Mouse (Mus musculus): ENCODE measurements around the gene Frmd4a.
"Not testable (repeated sequence)": the region's sequence is repeated elsewhere in the genome, so short reads cannot be mapped to it uniquely, and the experiment has no call there.

Gene Frmd4a

GRCm38 (mm10) chr2:4335881-4336280 lies 318.4 kb downstream of the Frmd4a start:
- DNase-seq (ENCODE audit: low spot score in 2 of 2) = no peak

DNA sequence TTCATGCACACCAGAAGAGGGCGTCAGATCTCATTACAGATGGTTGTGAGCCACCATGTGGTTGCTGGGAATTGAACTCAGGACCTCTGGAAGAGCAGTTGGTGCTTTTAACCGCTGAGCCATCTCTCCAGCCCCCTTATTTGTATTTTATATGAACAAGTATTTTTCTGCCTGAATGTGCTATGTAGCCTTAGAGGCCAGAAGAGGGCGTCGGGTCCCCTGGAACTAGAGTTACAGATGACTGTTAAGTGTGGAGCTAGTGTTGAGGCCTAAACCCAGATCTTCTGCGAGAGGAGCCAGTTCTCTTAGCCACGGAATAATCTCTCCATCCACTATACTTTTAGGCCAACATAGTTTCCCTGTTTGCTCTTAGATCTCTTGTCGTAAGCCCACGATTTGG lies 320.8 kb downstream of the Frmd4a start:
- not testable (repeated sequence) for DNase-seq (ENCODE audit: low spot score in 2 of 2)

DNA sequence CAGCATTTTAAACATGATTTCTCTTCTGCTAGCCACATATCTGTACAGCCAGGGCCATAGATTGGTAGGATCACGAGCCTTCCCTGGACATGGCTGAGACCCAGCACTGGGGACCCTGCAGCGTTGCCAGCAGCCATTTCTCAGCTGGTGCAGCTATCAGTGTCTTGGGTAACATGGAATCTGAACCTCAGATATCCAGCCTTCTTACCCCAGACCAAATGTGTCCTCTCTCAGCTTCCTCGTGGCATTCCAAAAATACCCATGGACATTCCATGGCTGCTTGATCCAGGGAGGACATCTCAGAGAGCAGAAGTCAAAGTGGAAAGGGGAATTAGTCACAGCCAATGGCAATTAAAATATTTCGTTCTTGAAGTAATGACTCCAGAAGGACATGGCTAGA lies 321.6 kb downstream of the Frmd4a start:
- no peak for DNase-seq (ENCODE audit: low spot score in 2 of 2)

- no peak for DNase-seq (ENCODE audit: low spot score in 2 of 2)
These were observed 322.2 kb downstream of the Frmd4a start for GRCm38 (mm10) chr2:4339530-4340218.

DNA sequence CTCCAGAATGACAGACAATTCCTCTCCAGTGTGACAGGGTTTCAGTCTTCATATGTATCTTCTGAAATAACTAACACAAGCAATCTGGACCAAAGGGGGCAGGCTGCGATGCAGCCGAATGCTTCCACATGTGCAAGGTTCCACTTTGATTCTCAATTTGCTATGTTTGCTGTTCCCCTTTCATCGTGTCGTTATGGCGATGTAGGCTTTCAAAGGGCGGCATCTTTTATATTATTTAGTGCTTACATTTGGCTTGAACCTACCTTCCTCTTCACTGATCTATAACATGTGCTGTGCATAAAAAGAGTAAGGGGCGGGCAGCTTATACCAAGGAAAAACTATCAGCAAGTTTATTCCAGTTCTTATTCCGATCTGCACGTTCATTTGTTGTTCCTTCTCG lies 322.9 kb downstream of the Frmd4a start:
- DNase-seq (ENCODE audit: low spot score in 2 of 2) = no peak

DNA sequence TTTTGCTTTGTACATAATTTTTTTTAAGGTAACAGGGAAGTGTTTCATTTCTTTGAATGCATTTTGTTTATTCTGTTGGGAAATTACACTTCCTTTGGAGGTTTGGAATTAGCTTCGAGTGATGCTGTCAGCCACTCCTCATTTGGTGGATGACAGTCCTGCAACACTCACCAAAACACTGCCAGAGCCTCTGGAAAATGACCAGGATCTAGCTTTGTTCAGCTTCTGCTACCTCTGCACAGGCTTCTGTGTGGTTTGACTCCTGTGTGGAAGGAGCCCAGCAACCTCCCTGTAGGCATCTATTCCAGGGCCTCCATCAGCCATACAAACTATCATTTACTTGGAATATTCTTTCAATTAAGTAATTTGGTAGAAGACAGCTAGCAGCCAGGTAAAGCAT lies 323.6 kb downstream of the Frmd4a start:
- no peak for DNase-seq (ENCODE audit: low spot score in 2 of 2)

DNA sequence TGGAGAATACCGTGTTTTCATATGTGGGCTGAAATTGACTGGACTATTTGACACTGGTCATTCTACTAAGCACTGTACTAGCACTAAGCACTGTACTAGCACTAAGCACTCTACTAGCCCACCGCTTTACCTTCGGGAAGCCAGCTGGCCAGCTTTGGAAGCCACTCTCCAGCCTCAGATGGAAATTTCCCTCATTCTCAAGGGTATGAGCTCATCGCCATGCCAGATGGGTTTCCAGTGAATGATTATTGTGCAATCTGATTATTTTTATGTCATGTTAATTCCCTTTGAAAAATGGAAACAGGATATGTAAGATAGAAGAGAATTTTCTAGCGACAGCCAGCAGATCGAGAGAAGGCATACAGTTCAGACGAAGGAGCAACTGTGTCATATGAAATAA lies 324.5 kb downstream of the Frmd4a start:
- no peak for DNase-seq (ENCODE audit: low spot score in 2 of 2)

DNA sequence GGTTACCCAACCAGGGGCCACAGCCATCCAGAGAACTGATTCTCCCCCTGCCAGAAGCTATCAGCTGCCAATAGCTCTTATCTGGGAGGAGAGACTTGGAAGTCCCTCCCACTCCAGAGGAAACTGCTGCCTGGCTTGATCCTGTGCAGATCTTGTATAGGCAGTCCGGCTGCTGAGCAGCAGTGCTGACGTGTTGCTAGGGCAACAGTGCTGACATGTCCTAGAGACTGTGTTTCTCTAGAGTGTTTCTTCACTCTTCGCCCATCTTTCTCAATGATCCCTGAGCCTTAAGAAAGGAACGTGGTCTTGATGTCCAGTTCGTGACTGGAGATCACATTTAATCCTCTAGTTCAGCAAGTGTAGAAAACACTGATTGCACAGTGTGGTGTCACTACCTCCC lies 326.9 kb downstream of the Frmd4a start:
- no peak for DNase-seq (ENCODE audit: low spot score in 2 of 2)

DNA sequence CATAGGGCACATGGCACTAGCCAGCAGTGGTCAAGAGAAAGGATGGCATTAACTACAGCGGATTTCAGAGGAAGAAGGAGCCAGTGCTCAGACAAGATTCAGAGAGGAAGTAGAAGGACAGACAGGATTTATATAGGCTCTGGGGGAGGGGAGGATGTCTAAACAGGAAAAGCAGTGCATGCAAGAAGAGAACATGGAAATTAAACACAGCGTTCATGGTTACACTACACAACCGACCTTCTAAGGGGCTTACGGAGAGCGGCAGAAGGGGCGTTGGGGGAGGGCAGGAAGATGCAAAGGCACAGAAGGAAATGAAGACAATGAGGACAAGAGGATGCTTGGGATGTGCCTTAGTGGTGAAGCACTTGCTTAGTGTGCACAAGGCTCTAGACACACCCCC lies 328.7 kb downstream of the Frmd4a start:
- DNase-seq (ENCODE audit: low spot score in 2 of 2) = no peak

DNA sequence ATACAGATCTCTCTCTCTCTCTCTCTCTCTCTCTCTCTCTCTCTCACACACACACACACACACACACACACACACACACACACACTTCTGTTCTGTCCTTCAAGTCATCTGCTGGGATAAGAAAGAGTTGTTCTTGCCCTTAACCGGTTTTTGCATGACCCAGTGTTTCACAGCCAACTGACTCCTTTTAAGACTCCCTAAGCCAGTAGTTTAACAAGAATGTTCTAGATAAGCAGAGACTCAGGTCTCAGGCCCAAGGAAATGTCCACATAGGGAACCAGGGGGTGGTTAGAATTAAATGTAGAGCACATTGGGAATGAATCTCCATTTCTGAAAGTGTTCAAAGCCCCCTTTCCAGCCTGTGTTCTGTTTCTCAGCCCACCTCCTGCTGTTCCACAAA lies 329.4 kb downstream of the Frmd4a start:
- DNase-seq (ENCODE audit: low spot score in 2 of 2) = no peak

- DNase-seq (ENCODE audit: low spot score in 2 of 2) = no peak
These were observed 330.3 kb downstream of the Frmd4a start for GRCm38 (mm10) chr2:4347782-4348181.

GRCm38 (mm10) chr2:4348509-4348908 lies 331.0 kb downstream of the Frmd4a start:
- DNase-seq (ENCODE audit: low spot score in 2 of 2) = no peak

DNA sequence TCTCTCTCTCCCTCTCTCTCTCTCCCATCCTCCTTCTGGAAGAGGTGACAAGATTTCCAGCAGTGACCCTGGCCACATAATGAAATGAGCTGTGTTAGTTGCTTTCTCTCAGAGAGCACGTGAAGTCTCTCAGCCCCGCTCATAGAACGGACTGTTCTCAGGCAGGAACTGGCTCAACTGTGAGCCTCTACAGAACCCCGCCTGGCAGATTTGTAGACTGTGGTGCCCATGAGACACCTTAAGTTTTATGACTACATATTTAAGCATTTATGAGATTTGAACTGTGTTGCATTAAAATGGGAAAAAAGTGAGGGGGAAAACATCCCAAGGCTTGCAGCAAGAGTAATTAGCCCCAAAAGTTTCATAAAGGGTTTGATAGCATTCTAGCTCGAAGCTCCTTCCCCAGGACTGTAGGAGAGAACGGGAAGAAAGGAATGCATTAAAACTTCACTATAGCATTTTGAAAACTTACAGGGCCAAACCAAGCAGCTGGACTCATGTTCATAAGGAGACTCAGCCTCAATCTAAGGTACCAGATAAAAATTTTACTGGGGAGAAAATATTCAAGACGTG lies 339.4 kb downstream of the Frmd4a start:
- DNase-seq (ENCODE audit: low spot score in 2 of 2) = no peak

DNA sequence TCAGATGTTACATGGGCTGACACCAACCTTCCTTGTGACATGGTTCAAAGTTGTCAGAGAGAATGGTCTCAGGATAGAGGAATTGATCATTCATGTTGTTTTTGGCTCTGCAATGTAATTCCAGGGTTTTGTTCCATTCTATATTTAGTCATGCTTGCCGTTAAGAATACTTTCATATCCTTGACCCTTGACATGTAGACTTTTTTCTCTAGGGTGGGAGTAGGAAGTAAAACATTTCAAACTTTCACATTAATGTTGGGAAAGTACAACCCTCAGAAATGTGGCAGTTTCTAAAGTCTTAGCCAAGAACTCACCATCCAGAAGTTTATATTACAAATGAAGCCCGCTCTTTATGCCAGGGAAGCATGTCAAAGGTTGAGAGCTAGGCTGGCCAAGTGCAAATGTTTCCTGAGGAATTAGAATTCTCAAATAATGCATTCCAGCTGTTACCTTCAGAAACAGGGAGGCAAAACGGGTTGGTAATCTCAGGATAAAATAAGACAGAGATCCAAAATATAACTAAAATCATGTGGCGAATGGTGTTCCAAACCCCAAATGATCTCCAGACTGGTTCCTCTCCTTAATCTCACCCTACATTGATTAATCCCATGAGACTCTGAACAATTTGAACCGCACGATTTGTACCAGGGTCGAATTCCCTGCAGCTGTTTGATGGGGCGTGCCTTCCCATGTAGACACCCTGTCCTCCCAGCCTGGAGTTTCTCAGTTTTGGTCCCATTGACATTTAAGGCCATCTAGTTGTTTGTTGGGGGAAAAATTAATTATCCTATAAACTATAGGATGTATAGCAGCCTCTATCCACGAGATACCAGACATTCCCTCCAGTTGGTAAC lies 344.7 kb downstream of the Frmd4a start:
- DNase-seq (ENCODE audit: low spot score in 2 of 2) = no peak

- no peak for DNase-seq (ENCODE audit: low spot score in 2 of 2)
These were observed 347.4 kb downstream of the Frmd4a start for GRCm38 (mm10) chr2:4364908-4365307.

DNA sequence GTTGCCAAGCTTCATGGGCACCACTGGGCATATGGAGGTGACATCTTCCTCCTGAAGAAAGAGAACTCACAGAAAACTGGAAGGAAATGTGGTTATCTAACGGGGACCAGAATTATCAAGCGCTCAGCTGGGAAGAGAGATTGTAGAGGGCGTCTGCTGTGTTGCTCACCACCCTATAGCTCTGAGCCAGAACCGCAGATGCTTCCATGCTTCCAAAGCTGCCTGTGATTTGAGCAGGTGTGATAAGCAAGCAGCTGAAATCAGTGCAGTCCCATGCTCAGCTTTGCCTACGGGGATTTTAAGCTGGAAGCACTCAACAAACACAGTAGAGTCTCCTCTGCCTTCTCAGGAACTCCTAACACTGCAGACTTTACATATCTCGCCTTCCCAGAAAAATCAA lies 351.0 kb downstream of the Frmd4a start:
- no peak for DNase-seq (ENCODE audit: low spot score in 2 of 2)

GRCm38 (mm10) chr2:4370499-4370898 lies 353.0 kb downstream of the Frmd4a start:
- DNase-seq (ENCODE audit: low spot score in 2 of 2) = no peak

- no peak for DNase-seq (ENCODE audit: low spot score in 2 of 2)
These were observed 353.8 kb downstream of the Frmd4a start for GRCm38 (mm10) chr2:4371341-4371740.

- no peak for DNase-seq (ENCODE audit: low spot score in 2 of 2)
These were observed 361.3 kb downstream of the Frmd4a start for GRCm38 (mm10) chr2:4378844-4379243.

DNA sequence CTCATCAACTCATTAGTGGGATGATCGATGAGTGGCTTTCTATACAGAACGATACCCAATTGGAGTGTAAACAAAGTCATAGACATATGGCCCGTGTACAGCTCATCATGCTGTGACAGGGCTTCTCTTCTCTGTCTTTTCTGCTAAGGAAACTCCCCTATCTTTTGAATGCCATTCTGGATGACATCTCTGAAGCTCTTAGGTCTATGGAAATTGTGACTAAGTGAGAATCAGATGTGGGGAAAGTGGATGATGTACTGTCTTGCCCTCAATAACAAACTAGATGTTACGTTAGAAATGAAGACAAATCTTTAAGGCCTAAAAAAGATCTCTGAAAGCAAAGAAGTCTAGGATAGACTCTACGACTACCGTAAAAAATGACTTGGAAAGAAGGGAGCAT lies 362.9 kb downstream of the Frmd4a start:
- no peak for DNase-seq (ENCODE audit: low spot score in 2 of 2)

- DNase-seq (ENCODE audit: low spot score in 2 of 2) = no peak
These were observed 363.4 kb downstream of the Frmd4a start for GRCm38 (mm10) chr2:4380926-4381325.

GRCm38 (mm10) chr2:4386468-4386867 lies 369.0 kb downstream of the Frmd4a start:
- DNase-seq (ENCODE audit: low spot score in 2 of 2) = no peak

- no peak for DNase-seq (ENCODE audit: low spot score in 2 of 2)
These were observed 371.8 kb downstream of the Frmd4a start for GRCm38 (mm10) chr2:4389330-4389729.
